Comparison of ENCODE assay signal across 36 mouse cellular contexts in the genomic region with DNA sequence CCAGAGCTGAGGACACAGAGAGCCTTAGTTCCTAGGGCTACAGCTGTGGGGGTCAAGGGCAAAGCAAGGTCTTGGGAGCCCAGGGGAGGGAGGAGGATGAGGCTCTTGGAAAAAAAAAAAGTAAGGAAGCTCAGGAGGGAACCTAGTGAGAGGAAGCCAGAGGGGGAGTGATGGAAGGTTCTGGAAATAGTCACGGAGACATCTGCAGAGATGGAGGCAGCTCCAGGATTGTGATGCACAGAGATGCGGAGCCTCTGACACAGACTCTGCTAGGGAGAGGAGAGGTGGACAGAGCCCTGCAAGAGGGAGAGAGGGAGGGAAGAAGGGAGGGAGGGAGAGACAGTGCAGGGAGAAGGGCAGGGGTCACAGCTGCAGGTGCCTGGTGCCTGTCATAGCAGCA. TPM values are rescaled to one million over a fixed set of nuclear protein-coding genes. Genes with fewer than 3 reads are reported as not detected.
"Had no signal": no experiment of that assay in that cellular context is flagged by ENCODE, and none has a peak within 500 bp of the region (broad histone marks: within the 10 kb centered on the region; RNA-seq: fewer than 3 reads in every experiment).

No protein-coding gene starts in this region.

- H3K36me3 ChIP-seq: heart, embryonic 10.5 days; heart, embryonic 12.5 days; intestine, embryonic 15.5 days; kidney, embryonic 15.5 days; limb, embryonic 13.5 days; limb, embryonic 15.5 days; liver, embryonic 12.5 days had no signal

- H3K27ac ChIP-seq: heart, embryonic 10.5 days; hindbrain, embryonic 10.5 days; hindbrain, embryonic 12.5 days; hindbrain, embryonic 14.5 days; intestine, embryonic 15.5 days; kidney, embryonic 15.5 days; kidney, postnatal 0 days; limb, embryonic 13.5 days; limb, embryonic 15.5 days; liver, embryonic 12.5 days; liver, embryonic 14.5 days had no signal

- DNase-seq: forebrain, postnatal 0 days; gastrocnemius, postnatal 14 days; heart, adult 18-20 months; heart, postnatal 10 days; heart, postnatal 4 days; kidney, adult 11 months; kidney, adult 2 months; kidney, adult 9 months; kidney, postnatal 14 days; kidney, postnatal 36 days; layer of hippocampus, adult 9-11 months; layer of hippocampus, postnatal 36 days; left cerebral cortex, postnatal 4 days had no signal

- H3K4me3 ChIP-seq: heart, embryonic 10.5 days; heart, embryonic 12.5 days; hindbrain, embryonic 10.5 days; hindbrain, embryonic 12.5 days; intestine, embryonic 15.5 days; kidney, embryonic 15.5 days; limb, embryonic 13.5 days; limb, embryonic 15.5 days; liver, embryonic 12.5 days had no signal

- H3K4me1 ChIP-seq: limb, embryonic 15.5 days had no signal

- ATAC-seq: forebrain, postnatal 0 days; hindbrain, embryonic 16.5 days; inflammation-experienced regulatory T-cells, adult 6 months; intestine, embryonic 15.5 days; liver, embryonic 12.5 days had no signal

- H3K27me3 ChIP-seq: hindbrain, embryonic 12.5 days had no signal

- H3K9me3 ChIP-seq: heart, embryonic 10.5 days; heart, embryonic 12.5 days; hindbrain, embryonic 10.5 days; hindbrain, embryonic 12.5 days; intestine, embryonic 15.5 days; kidney, embryonic 15.5 days; limb, embryonic 13.5 days; limb, embryonic 15.5 days; liver, embryonic 12.5 days had no signal

RNA-seq across cellular contexts. Expression of gene Slc22a12, which starts 32.3 kb away (rescaled TPM):
- total RNA-seq: forebrain, postnatal 0 days; gastrocnemius, adult 8-10 months; gastrocnemius, postnatal 14 days; gastrocnemius, postnatal 4 days; granulocyte monocyte progenitor cell, adult 5-6 weeks; heart, postnatal 10 days; heart, postnatal 25 days; heart, postnatal 4 days; left cerebral cortex, adult 18-20 months; liver, adult 2 months had no signal
- polyA plus RNA-seq: heart, embryonic 10.5 days; heart, embryonic 12.5 days; heart, embryonic 14.5 days; heart, embryonic 16.5 days; hindbrain, embryonic 10.5 days; hindbrain, embryonic 12.5 days; hindbrain, embryonic 14.5 days; hindbrain, embryonic 16.5 days; inflammation-experienced regulatory T-cells, adult 6 months; limb, embryonic 11.5 days; limb, embryonic 13.5 days; limb, embryonic 15.5 days; liver, adult 2 months; liver, embryonic 12.5 days; liver, embryonic 14.5 days had no signal
